Mouse (Mus musculus) kidney, adult 9 months (tissue): Measurements from ENCODE around the gene Tmem94.
A peak's percentile ranks its signal among the peaks of the same experiment; 100 is the strongest.

ENCODE experiments used
- DNase-seq: peaks from one replicate; pipeline ENCODE4 v3.0.0; 2022

Gene Tmem94

DNA sequence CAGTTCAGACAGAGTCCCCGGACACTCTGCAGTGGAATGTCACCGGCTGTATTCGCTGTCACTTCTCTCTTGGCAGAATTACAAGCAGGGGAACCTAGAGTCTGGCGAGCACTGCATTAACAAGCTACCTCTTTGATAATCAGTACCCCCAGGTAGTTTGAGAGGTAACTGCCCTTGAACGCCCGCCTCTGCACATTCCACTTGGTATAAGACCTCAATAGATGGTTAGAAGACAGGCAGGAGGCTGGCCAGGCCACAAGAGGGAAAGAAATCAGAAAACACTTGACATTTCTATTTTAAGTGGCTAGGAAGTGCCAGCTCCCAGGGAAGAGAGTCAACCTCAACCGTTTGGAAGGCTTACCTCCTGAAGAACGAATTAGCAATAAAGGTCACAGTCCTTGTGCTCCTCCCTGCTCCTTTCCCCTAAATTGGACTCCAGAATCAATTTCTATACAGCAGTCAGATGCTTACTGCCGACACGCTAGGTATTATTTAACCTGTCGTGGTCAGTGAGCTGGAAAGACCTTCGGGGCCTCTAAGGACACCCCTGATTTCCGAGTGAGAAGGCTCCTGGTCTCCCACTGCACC is 1.2 kb downstream of the Tmem94 start:
- peak; percentile 74 for DNase-seq

DNA sequence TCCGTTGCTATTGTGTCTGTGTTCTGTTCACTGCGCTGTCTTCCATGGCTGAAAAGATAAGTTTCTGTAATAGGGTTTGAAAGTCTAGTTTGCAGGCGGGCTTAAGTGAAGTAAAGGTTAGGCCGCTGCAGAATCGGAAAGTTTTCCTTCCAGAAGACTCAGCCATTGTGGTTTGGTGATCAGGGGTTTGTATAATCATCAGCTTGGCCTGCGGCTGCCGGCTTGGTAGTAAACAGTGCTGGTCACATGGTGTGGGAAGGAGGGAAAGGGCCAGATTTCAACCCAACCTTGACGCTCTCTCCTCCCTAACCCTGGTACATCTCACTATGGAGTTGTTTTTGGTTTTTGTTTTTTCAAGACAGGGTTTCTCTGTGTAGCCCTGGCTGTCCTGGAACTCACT is 1.7 kb downstream of the Tmem94 start:
- DNase-seq, result peak; percentile 86

DNA sequence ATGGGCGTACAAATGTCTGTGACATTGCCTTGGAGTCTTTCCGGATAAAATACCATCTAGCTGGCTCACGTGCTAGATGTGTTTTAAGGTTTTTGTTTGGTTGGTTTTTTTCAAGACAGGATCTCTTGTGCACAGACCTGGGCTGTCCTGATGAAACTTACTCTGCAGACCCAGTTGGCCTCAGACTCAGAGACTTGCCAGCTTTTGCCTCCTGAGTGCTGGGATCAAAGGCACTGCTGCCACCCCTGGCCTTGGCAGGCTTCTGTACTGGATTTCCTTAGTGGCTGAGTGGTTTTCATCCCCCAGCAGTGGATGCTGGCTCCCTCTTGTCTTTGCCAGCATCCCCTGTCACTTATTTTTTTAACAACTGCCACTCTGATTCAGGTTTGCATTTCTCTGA is 3.7 kb downstream of the Tmem94 start:
- DNase-seq, result no peak

DNA sequence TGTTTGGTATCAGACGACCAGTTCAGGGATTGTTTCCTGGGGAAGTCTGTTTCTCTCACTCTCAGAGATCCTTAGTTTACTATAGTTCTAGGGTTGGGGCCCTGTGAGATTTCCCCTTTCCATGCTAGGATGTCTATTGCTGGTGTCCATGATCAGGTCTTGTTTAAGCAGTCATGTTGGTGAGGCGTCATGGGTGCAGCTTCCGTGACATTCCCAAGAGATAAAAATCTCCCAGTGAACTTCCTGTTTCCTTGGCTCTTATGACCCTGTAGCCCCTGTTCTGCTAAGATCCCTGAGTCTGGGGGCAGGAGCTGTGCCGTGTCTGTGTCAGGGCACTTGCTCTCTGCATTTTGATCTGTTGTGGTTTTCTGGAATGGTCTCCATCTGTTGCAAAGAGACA is 9.4 kb downstream of the Tmem94 start:
- DNase-seq, result no peak

DNA sequence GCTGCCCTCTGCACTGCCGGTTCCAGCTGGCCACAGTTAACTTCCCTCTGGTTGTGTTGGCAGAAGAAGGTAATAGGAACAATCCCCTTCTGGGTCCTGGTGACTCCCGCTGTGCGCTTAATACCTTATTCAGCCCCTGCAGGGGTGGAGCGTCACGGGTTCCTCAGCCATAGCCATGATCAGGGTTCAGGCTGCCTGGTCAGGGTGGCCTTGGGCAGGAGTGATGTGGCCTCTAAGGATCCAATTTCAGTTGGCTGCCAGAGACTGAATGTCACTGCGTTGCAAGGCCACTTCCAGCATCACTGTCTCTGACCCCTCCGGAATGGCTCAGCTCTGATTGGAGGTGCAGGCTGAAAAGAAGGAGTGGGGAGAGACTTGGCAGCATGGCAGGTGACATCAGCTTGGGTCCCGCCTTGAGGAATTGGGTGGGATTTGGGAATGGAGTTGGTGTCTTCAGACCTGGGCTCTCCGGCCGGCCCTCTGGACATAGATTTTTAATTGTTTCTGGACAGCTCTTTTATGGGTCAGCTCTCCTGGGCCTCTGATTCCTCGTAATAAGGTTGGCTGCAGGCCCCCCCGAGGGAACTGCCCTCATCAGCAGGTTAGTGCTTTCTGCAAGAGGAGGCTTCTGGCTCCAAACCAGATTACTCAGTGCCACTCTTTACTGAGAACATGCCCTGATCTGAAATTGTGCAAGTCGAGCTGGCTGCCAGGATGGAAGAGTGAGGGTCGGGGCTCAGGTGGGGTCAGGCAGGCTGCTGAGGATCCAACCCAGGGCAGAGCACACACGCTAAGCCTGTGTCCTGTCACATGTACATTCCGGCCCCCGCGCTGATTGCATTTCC is 10.8 kb downstream of the Tmem94 start:
- peak; percentile 68 for DNase-seq

DNA sequence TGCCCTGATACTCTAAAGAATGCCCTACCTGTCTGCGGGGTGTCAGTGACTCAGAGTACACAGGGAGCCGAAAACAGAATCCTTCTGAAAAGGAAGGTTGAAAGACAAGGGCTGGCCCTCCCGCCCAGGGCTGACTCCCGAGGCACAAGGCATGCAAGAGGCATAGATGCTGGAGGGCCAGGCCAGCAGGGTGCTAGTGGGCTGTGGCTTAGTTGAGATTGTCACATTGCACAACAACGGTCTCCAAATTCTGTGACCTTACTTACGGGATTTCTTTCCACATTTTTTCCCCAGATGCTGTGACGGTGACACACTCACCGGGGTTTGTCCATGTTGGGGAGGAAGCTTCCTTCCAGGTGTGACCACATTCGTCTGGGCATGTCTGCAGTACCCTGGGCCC is 11.7 kb downstream of the Tmem94 start:
- no peak for DNase-seq

DNA sequence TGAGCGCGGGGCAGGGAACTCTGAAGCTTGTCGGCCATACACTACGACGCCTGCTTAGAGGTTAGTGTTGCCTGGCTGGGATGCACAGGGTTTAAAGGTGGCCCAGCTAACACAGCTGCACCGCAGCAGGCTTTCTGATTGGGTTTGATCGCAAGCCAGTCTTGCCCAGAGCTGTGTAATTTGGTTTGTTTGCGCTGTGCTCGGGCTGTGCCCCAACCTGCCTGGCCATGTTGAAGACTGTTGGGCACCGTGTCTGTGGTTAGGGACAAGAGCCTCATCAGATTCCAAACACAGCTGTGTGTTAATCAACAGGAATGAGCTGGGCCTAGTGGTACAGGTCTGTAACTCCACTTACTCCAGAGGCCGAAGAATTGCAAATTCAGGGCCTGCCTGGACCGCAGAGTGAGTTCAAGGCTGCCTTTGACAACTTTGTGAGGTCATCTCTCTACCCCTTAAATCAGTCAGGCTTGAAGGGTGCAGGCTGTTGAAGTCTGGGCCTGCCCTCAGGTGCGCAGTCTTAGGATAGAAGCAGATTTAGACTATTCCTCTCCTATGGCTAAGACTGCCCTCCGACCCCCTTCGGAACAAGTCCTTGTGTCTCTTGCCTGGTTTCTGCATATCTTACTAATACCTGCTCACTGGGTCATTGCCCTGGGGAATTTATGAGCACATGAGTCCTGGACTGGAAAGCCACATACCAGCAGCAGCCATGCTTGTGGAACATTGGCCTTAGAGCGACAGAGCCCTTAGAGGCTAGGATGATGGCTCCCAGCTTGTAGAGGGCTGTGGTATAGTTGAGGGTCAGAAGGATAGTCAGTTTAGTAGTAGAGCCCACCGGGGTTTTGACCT is 12.5 kb downstream of the Tmem94 start:
- DNase-seq, result peak; percentile 51

DNA sequence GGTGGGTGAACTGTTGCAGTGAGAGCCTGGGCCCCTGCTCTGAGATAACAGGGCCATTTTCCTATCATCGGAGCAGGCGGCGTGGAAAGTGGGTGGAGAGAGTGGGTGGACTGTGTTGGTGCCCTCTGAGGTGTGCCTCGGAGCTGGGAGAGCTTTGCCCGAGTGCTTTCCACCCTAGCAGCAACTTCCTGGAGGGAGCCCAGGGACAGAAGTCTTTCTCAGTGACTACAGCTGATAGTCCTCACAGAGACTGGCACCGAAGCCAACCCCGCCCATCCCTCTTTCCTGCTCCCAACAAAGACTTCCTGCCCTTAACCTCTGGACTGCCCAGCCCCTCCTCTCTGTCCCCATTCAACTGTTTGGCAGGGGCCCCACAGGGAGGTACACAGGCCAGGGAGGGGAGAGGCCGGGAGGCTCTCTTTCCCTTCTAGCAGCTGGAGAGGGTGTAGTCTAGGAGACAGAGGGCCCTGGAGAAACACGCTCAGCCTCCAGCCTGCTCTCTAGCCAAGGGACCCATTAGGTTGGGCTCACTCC is 13.9 kb downstream of the Tmem94 start:
- peak; percentile 96 for DNase-seq

DNA sequence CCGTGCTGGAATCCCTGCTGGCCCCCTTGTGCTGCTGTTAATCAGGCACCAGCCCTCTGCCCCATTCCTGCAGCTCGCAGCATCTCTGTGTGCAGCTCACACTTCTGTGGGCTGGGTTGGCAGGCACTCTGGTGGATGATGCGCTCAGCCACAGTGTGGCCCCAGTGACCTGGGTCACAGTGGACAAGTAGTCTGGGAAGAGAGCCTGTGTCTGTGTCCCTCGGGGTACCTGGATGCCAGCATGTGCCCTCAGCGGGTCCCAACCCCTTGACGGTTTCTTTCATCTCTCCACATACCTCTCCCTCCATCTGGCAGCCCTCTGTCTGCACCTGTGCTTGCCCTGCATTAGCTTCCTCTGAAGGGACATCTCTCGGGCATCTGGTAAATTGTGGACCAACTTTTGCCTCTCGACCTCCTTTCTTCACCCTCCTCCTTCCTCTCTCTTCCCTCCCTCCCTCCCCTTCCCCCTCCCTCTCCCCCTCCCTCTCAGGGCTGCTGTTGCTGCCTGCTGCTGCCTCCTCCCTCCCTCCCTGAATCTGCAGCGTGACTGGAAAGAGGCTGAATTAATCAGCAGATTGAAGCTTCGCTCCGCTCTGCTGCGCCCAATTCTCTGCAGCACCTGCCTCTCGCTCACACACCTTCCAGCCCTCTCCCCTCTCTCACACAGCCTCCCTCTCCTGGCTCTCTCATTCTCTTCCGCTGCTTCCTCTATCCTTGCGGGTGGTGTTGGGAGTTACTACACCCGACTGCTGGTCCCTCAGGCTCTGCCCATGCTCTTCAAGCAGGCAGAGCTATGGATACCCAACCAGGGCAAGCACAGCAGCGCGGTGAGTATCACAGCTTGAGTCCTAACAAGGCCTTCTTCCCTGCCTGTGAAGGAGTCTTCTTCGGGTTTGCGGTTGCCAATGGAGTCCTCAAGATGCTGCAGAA is 15.2 kb downstream of the Tmem94 start:
- DNase-seq, result no peak

DNA sequence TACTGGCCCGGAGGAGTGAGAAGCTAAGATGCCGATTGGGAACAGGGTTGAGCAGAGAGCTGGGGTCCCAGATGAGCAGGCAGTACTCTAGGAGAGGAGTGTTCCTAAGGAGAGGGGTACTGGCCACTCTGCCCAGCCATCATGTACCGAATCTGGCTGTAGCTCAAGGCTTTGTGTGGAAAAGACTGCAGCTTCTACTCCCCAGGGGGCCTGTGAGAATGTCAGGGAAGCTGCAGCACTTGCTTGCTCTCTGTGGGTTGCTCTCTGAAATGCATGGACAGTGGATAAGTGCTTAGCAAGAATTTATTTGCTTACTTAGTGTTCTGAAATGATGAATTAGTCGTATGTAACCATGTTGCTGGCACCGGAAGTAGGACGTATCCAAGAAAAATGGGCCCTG is 21.2 kb downstream of the Tmem94 start:
- DNase-seq, result no peak

DNA sequence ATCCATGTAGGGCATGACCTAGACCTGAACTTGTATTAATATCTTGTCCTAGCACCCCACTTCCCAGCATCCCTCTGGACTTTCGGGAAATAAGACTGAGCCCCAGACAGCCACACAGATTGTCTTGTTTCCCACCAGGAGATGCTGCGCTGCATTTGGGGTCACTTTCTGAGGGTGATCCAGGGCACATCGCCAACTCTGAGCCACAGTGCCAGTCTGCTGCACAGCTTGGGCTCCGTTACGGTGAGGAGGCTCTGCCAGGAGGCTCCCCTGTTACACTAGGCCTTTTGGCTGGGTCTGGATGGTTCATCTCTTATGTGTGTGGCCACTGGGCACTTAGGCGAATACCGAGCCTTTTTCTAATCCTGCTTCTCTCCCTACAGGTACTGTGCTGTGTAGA is 24.6 kb downstream of the Tmem94 start:
- DNase-seq, result no peak

DNA sequence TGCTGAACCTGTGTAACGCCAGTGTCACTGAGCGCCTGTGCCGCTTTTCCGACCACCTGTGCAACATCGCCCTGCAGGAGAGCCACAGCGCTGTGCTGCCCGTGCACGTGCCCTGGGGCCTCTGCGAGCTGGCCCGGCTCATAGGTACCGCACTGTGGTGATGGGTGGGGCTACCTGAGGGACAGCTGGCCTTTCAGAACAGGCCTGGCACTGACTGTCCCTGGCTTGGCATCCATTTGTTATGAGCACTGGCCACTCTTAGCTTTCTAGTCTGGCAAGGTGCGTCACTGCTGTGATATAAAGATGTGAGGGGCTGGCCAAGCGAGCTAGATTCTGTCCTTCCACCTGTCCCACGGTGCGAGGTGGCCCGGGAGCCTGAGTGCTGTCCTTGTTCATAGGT is 26.7 kb downstream of the Tmem94 start:
- no peak for DNase-seq

DNA sequence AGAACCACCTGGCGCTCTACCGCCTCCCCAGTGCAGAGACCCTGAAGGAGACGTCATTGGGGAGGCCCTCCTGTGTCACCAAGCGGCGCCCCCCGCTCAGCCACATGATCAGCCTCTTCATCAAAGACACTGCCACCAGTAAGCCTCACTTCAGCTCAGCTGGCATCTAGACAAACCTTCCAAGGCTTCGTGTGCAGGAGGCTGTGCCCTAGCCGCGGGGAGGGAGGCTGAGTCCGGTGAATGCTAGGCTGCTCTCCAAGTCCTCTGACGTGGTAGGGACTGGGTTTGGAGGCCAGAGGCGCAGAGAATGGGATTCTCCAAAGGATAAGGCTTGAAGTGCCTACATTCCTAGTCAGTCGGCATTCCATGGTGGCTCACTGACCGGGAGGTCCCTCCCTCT is 27.1 kb downstream of the Tmem94 start:
- no peak for DNase-seq

DNA sequence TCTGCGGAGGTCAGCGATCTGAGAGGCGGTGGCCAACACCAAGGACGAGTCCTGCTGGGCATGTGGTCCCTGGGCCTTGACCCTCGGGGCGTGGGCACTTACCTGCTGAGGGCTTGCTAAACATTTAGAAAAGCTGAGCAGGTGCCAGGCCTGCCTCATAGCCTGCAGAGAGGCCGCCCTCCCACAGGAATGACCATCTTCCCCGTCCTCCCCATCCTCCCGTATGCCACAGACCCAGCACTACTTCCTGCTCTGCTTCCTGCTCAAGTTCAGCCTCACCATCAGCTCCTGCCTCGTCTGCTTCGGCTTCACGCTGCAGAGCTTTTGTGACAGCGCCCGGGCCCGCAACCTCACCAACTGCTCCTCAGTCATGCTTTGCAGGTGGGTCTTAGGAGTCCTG is 31.7 kb downstream of the Tmem94 start:
- DNase-seq, result no peak

DNA sequence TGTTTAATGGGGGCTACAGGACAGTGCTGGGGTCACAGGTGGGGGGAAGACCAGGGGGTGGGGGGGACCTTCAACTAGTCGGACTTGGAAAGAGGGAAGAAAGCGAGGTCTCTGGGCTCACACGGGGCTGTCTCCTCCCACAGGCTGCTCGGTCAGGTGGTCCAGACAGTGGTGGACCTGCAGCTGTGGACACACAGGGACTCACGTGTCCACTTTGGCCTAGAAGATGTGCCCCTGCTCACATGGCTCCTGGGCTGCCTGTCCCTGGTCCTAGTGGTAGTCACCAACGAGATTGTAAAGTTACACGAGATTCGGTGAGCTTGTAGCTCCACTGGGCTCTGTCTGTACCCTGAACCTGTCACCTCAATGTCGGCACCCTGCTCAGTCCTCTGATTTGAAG is 32.4 kb downstream of the Tmem94 start:
- DNase-seq, result no peak

DNA sequence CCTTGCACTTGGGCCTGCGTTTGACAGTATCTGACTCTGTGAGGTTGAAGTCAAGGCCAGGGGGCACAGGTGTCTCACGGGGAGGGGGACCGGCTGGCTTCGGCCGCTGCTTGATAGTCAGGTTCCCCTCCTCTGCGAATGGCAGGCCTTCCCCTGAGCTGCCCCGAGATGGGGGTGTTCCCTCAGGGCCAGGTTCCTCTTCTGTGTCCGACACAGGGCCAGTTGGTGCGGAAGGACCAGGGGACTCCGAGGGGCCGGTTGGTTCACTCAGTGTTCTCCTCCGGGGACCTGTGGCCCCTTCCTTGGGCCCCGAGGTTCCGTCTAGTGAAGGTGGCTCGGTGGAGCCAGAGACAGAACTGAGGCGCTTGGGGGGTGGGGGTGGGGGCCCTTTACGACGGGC is 35.7 kb downstream of the Tmem94 start:
- DNase-seq, result no peak

DNA sequence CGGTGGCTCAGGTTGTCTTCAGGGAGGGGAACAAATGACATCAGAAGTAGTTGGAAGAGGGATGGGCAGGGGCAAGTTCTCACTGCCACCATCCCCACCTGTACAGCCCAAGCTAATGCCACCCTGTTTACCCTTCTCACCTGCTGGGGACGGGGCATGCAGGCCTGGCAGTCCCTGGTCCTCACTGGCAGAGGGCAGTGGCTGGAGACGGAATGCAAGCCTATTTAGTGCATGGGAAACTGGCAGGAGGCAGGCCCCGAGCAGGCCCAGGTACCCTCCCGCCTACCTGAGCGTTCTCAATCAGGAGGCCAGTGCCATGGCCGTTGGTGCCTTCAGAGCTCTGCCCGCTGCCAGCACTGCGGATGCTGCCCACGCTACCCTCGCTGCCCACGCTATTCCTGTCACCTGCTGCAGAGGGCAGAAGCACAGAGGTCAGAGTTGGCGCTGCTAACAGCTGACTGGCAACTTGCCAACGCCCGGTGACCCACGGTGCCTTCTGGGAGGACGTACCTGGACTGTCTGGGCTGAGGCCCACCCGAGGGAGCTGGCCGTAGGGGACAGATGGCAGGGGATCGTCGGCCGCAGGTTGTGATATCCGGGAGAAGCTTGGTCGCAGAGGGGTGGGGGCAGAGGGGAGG is 38.0 kb downstream of the Tmem94 start:
- no peak for DNase-seq

DNA sequence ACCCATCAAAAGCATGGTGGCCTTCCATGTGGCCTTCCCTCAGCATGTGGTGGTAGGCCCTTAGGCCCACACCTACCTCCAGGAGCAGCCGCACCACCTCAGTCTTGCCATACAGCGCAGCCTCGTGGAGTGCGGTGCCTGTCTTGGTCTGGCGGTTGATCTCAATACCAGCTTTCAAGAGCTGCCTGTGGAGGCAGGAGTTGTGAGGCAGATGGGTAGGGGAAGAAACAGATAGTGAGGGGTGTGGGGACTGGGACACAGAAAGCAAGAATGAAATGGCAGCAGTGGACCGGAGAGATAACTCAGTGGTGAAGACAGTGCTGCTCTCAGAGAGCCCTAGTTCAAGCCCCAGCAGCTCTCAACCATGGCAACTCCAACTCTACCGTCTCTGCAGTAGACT is 39.8 kb downstream of the Tmem94 start:
- no peak for DNase-seq

DNA sequence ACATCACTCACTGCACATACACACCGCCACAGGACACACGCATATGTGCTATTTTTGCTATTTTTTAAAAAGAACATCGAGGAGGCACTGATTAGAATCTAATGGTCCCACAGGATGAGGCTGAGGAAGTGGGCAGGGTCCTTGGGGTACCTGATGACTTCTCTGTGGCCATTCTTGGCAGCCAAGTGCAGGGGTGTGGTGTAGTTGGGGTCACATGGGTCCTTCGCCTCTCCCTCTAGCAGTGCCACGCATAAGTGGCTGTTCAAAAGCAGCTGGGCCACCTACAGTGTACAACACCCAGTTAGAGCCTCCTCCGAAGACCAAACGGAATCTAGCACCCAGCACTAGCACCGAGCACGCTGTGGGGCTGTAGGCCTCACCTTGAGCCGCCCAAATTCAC is 40.9 kb downstream of the Tmem94 start:
- no peak for DNase-seq

DNA sequence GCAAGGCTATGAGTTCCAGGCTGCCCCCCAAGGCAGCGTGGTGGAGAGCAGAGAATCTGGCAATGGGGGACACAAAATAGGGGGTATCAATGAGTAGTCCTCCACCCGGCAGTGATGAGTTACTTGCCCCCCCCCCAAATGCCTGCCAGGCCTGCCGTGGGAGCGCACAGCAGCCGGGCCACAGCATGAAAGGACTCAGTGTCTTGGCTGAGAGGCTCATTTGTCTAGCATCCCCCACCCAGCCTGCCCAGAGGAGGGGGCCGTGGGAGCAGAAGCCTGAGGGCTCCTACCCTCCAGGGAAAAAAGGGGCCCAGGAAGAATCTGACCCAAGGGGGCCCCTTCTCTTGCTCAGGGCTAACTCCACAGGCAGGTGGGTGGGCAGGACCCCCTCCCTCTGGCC is 42.1 kb downstream of the Tmem94 start:
- DNase-seq, result no peak

DNA sequence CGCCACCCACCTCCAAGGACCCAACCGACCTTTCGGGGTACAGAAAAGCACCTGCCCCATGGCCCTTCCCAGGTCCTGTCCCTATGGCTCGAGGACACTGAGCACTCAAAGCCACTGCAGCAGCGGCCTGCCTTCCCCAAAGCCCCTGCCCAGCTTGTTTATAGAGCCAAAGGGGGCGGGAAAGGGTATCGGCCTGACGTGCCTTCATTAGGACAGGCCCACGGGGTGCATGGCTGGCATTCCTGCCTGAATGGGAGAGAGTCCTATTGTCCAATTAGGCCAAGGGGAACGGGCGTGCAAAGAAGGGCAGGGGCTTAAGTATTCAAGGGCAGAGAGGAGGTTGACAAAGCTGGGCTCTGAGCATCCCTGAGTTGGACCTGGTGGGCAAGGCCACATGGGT is 42.7 kb downstream of the Tmem94 start:
- DNase-seq, result no peak

DNA sequence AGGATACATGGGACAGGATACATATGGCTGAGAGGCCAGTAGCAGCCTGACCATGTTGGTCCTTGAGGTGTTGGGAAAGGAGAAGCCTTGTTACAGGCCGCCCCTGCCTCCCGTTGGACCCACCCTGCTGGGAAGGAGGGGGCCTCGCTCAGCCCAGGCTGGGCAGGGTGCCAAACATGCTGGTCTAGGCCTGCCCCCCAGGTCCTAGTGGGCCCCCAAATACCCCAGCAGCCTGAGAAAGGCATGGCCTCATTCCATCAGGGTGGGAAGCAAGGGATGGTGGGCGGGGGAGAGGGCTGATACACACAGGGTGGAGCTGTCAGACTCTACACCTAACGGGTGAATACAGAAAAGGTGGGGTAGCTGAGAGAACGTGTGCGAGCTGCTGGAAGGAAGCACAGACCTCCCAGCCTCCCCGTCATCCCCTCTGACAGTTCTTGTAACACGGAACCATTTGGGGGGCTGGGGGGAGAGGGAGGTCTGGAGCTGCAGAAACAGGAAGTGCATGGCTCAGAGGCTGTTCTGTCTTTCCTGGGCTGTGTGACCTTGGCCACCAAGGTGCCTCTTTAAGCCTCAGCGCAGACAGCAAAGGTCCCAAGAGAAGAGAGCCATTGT is 43.6 kb downstream of the Tmem94 start:
- no peak for DNase-seq
